Mouse (Mus musculus): ENCODE measurements around the gene Pmp22. TPM values are rescaled to one million over a fixed set of nuclear protein-coding genes. Genes with fewer than 3 reads are reported as not detected.

The Pmp22 gene
- polyA plus RNA-seq, 1 experiment: 4.2 TPM

- no peak for TF ChIP-seq CTCF (IDR thresholded peaks at IDR 0.05; ENCODE audit: control insufficient read depth, insufficient read depth, low read length)
- no peak for TF ChIP-seq POLR2A (IDR thresholded peaks at IDR 0.05; ENCODE audit: borderline replicate concordance, control insufficient read depth, low read depth, low read length)
- 45% methylated on average over 12 of the region's 12 CpGs for WGBS
- Histone ChIP-seq H3K27ac (ENCODE audit: control insufficient read depth, insufficient read depth, low read depth, low read length, poor library complexity) (no peak overlapping the region), H3K4me3 (replicated peaks; ENCODE audit: control insufficient read depth, low read depth, low read length) (no peak overlapping the region), H3K4me1 (ENCODE audit: control insufficient read depth, insufficient read depth, low read length) (no peaks in the 10 kb centered on the region)
Observed at GRCm38 (mm10) chr11:63129840-63130239, 1.1 kb downstream of the Pmp22 start.

DNA sequence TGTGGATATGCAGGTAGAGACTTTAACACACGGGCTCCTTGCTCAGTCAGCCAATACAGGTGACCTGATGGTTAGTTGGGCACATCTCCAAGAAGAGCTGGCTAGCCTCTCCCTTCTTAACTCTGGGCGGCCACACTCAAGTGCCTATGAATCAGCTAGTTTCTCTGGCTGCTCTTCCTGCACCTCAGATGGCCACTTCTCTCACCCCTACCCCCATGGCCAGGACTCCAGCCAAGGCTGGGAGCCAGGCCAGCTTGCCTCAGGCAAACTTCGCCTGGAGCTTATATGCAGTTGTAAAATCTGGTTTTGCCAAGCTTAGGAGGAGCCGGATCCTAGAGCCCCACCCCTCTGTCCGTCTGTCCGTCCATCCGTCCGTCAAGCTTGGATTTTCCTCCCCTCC, 1.7 kb downstream of the Pmp22 start:
- TF ChIP-seq POLR2A (IDR thresholded peaks at IDR 0.05; ENCODE audit: borderline replicate concordance, control insufficient read depth, low read depth, low read length): no peak
- no peak for TF ChIP-seq CTCF (IDR thresholded peaks at IDR 0.05; ENCODE audit: control insufficient read depth, insufficient read depth, low read length)
- Histone ChIP-seq H3K4me3 (replicated peaks; ENCODE audit: control insufficient read depth, low read depth, low read length) (no peak overlapping the region), H3K27ac (ENCODE audit: control insufficient read depth, insufficient read depth, low read depth, low read length, poor library complexity) (no peak overlapping the region), H3K4me1 (ENCODE audit: control insufficient read depth, insufficient read depth, low read length) (no peaks in the 10 kb centered on the region)
- 47% methylated on average over 8 of the region's 8 CpGs for WGBS

GRCm38 (mm10) chr11:63131001-63131692, 2.4 kb downstream of the Pmp22 start:
- H3K27ac ChIP-seq (ENCODE audit: control insufficient read depth, insufficient read depth, low read depth, low read length, poor library complexity): no peak overlapping the region; the same call in 1 of the 2 replicates
- 6% methylated on average over 33 of the region's 33 CpGs for WGBS
- peak overlapping the region; percentile 3 for H3K4me3 ChIP-seq (replicated peaks; ENCODE audit: control insufficient read depth, low read depth, low read length)
- H3K4me1 ChIP-seq (ENCODE audit: control insufficient read depth, insufficient read depth, low read length): no peaks in the 10 kb centered on the region
- TF ChIP-seq POLR2A (IDR thresholded peaks at IDR 0.05; ENCODE audit: borderline replicate concordance, control insufficient read depth, low read depth, low read length) (no peak), CTCF (IDR thresholded peaks at IDR 0.05; ENCODE audit: control insufficient read depth, insufficient read depth, low read length) (no peak)

DNA sequence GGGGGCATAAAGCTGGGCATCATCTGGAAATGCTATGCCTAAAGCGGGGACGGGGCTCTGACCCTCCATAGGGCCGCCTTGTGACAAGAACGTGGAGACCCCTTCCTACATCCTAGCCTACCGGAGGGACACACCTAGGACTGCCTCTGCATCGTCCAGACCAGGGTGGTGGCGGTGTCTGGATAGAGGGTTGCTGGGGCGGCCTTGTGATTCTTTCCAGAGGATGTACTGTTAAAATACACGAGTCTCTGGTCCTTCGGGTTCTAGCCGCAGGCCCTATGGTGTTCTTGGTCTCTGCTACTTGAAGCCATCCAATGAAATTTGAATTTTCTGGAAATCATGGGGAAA, 2.9 kb downstream of the Pmp22 start:
- TF ChIP-seq CTCF (IDR thresholded peaks at IDR 0.05; ENCODE audit: control insufficient read depth, insufficient read depth, low read length) (no peak), POLR2A (IDR thresholded peaks at IDR 0.05; ENCODE audit: borderline replicate concordance, control insufficient read depth, low read depth, low read length) (no peak)
- WGBS: 8% methylated on average over 11 of the region's 11 CpGs
- H3K27ac ChIP-seq (ENCODE audit: control insufficient read depth, insufficient read depth, low read depth, low read length, poor library complexity): no peak overlapping the region; the same call in 1 of the 2 replicates
- H3K4me1 ChIP-seq (ENCODE audit: control insufficient read depth, insufficient read depth, low read length): no peaks in the 10 kb centered on the region
- peak overlapping the region; percentile 3 for H3K4me3 ChIP-seq (replicated peaks; ENCODE audit: control insufficient read depth, low read depth, low read length)

DNA sequence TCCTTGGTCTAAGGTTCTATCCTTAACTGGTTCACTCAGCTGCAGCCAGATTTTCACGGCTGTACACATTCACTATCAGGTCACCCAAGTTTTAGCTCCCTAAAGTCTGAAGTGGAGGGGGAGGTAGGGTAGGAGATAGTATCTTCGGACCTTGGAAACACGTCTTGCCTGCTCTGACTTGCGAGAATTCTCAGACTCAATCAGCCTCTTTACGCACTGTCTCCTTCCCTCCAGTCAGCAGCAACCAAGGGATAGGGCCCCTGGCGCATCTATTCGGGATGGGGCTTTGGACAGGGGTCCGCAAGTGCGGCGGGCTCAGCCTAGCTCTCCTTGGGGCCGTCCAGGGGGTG, 3.3 kb downstream of the Pmp22 start:
- H3K4me3 ChIP-seq (replicated peaks; ENCODE audit: control insufficient read depth, low read depth, low read length): no peak overlapping the region
- H3K27ac ChIP-seq (ENCODE audit: control insufficient read depth, insufficient read depth, low read depth, low read length, poor library complexity): no peak overlapping the region
- TF ChIP-seq POLR2A (IDR thresholded peaks at IDR 0.05; ENCODE audit: borderline replicate concordance, control insufficient read depth, low read depth, low read length) (no peak), CTCF (IDR thresholded peaks at IDR 0.05; ENCODE audit: control insufficient read depth, insufficient read depth, low read length) (no peak)
- no peaks in the 10 kb centered on the region for H3K4me1 ChIP-seq (ENCODE audit: control insufficient read depth, insufficient read depth, low read length)
- WGBS: 6% methylated on average over 11 of the region's 11 CpGs

DNA sequence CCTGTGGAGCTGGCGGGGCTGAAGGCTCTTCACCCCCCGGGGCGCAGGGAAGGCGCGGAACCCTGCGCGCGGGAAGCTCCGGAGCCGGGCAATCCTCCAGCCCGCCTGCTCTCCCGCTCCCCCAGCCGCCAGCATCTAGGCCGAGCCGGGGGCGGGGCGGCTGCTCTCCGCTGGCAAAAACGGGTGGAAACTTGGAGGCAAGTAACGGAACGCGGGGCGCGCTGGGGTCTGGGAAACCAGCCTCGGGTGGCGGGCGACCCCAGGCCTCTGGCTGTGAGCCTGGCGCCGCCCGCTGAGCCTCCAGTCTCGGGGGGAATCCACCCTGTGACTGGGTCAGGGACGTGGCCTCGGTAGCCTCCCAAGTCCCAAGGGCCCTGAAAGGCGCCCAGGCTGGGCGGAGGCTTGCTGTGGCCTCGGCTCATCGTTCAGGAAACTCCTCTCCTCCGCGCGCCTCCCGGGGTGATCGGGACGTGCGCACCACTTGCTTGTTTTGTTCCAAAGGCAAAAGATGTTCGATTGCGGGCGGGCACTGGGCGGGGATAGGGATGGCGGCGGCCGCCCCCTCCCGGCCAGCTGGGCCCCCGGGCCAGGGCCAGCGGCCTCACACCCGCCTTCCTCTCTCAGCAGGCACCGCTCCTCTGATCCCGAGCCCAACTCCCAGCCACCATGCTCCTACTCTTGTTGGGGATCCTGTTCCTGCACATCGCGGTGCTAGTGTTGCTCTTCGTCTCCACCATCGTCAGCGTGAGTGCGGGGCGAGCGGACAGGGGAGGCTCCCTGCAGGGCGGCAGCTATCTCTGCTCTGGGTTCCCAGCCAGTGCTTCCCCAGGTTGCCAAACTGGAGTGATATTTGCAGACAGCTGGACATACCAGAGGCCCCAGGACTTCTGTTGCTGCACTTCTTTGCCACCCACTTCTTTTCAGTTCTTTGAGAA, 4.0 kb downstream of the Pmp22 start:
- Histone ChIP-seq H3K27ac (ENCODE audit: control insufficient read depth, insufficient read depth, low read depth, low read length, poor library complexity) (no peak overlapping the region), H3K4me1 (ENCODE audit: control insufficient read depth, insufficient read depth, low read length) (no peaks in the 10 kb centered on the region), H3K4me3 (replicated peaks; ENCODE audit: control insufficient read depth, low read depth, low read length) (no peak overlapping the region)
- TF ChIP-seq POLR2A (IDR thresholded peaks at IDR 0.05; ENCODE audit: borderline replicate concordance, control insufficient read depth, low read depth, low read length): no peak
- no peak for TF ChIP-seq CTCF (IDR thresholded peaks at IDR 0.05; ENCODE audit: control insufficient read depth, insufficient read depth, low read length)
- 3% methylated on average over 66 of the region's 66 CpGs for WGBS

DNA sequence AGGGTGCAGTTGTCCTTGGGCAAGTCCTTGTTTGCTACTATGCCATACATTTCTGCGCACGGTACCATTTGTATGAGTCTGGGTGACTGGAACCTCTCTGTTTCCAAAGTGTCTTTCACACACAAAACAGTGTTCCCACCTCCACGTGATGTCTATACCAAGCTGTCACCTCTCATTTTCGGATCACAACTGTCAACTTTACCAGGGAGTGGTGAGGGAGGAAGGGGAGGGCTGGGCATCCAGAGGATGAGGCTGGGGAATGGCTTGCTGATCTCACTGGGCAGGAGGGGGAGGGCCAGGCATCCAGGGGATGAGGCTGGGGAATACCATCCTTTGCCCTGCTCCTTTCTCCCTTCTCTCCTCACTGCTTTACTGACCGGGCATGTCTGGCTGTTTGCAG, 5.2 kb downstream of the Pmp22 start:
- TF ChIP-seq POLR2A (IDR thresholded peaks at IDR 0.05; ENCODE audit: borderline replicate concordance, control insufficient read depth, low read depth, low read length): no peak
- no peak for TF ChIP-seq CTCF (IDR thresholded peaks at IDR 0.05; ENCODE audit: control insufficient read depth, insufficient read depth, low read length)
- no peak overlapping the region for H3K27ac ChIP-seq (ENCODE audit: control insufficient read depth, insufficient read depth, low read depth, low read length, poor library complexity)
- WGBS: 75% methylated on average over 5 of the region's 5 CpGs
- no peak overlapping the region for H3K4me3 ChIP-seq (replicated peaks; ENCODE audit: control insufficient read depth, low read depth, low read length)
- no peaks in the 10 kb centered on the region for H3K4me1 ChIP-seq (ENCODE audit: control insufficient read depth, insufficient read depth, low read length)

- H3K4me1 ChIP-seq (ENCODE audit: control insufficient read depth, insufficient read depth, low read length): no peaks in the 10 kb centered on the region
- no peak overlapping the region for H3K4me3 ChIP-seq (replicated peaks; ENCODE audit: control insufficient read depth, low read depth, low read length)
- no peak overlapping the region for H3K27ac ChIP-seq (ENCODE audit: control insufficient read depth, insufficient read depth, low read depth, low read length, poor library complexity)
- 60% methylated on average over 15 of the region's 15 CpGs for WGBS
- TF ChIP-seq CTCF (IDR thresholded peaks at IDR 0.05; ENCODE audit: control insufficient read depth, insufficient read depth, low read length): no peak
- no peak for TF ChIP-seq POLR2A (IDR thresholded peaks at IDR 0.05; ENCODE audit: borderline replicate concordance, control insufficient read depth, low read depth, low read length)
Observed at GRCm38 (mm10) chr11:63134742-63135482, 6.1 kb downstream of the Pmp22 start.

All from bone marrow, adult 2 months (tissue).